Mouse (Mus musculus): ENCODE measurements around the gene Eps15l1.

DNA sequence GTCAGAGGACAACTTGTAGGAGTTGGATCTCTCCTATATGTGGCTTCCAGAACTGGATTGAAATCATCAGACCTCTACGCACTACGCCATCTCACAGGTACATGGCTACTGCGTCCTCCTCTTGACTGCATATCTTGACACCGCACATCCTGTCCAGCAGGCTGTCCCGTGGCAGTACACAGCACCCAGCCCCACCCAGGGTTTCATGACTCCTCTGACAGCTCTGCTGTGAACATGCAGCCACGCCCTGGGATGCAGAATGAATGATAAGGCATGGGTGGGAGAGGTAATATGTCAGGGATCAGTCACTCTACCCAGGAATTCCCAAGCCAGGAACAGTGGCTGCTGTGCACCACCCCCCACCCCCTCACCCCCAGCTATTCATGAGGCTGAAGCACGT lies 7.4 kb downstream of the Eps15l1 start:
- TF ChIP-seq CTCF (IDR thresholded peaks at IDR 0.05; ENCODE audit: control insufficient read depth, insufficient read depth, insufficient replicate concordance, low read depth, low read length): no peak
- no peak for TF ChIP-seq POLR2A (IDR thresholded peaks at IDR 0.05; ENCODE audit: control insufficient read depth, low read depth, low read length)

Measured in testis, adult 2 months (tissue).